Mouse (Mus musculus) natural killer cell, adult 2 months (primary cell): Measurements from ENCODE around the gene Atp1a3.

Experiments
- DNase-seq, 2 experiments: peaks; one replicate each; pipeline ENCODE4 v3.0.0; 2022; ENCODE audit warnings: low spot score in 2 of 2

Atp1a3 gene

DNA sequence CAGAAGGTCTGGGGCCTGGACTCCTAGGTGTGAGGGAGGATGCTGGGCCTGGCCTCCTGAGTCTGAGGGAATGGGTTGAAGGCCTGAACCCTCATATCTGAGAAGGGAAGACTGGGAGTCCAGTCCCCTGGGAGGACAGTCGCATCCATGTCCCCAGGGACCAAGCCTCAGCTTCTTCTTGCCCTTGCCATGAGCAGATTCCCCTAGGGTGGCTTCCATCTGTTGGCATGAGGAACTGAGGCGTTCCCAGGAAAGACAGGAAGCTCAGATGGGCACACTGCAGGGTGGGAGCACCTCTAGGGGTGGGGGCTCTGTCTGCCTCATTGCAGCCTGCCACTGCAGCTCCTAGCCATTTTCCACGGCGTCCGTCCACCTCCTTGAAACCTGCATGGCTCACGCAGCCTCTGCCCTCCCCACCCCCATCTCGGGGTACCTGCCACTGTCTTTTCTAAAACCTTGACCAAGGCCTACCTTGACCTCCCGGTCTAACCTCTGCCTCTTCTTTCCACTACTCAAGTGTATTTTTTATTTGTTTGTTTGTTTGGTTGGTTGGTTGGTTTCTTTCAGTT, 1.9 kb downstream of the Atp1a3 start:
- no peak for DNase-seq

DNA sequence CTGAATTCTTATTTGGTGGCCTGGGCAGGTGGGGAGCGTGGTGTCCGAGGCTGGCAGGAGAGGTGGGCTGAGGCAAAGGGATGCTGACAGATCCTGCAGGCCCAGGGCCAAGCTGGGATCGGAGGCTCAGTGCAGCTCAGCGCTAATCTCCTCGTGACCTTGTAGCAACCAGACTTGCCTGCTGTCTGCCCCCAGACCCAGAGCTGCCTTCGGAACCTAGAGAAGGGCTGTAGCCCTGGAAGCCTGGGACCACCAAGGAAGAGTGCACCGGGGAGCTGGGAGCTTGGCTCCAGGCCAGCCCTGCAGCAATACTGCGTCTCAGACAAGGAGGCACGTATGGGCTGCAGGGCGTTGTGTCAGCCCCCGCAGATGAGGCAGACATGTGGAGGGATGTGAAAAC, 2.5 kb downstream of the Atp1a3 start:
- DNase-seq = no peak

DNA sequence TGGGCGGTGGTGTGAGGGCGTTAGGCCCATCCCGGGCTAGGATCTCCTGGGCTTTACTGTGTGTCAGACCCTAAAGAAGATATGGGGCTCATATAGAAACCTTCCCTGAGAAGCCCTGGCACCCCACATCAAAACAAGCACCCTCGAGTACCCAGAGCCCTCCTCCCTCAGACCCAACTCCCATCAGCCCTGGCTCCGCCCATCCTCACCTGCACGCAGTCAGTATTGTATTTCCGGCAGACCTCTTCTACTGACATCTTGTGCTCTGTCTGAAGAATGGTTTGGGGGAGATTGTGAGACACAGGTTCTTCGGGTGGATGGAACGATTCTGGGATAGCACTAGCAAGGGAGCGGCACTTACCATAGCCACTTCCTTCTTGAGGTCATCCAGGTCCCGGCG, 5.0 kb downstream of the Atp1a3 start:
- peak; percentile 25 to 26 for DNase-seq

DNA sequence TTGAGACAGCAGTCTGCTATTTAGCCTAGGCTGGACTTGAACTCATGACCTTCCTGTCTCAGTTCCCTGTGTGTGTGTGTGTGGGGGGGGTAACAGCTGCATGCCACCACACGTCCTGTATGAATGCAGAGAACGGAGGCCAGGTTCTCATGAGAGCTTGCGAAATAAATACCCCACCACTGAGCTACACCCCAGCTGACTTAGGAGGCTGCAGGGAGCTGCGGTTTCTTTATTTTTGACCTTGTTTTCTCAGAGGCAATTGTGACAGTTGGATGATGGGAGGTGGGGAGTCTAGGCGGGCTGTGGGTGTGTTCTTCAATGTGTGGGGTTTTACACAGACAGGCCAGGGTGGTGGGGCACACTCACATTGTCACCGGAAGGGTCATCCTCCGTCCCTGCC, 5.5 kb downstream of the Atp1a3 start:
- peak; percentile 13 to 25 for DNase-seq

DNA sequence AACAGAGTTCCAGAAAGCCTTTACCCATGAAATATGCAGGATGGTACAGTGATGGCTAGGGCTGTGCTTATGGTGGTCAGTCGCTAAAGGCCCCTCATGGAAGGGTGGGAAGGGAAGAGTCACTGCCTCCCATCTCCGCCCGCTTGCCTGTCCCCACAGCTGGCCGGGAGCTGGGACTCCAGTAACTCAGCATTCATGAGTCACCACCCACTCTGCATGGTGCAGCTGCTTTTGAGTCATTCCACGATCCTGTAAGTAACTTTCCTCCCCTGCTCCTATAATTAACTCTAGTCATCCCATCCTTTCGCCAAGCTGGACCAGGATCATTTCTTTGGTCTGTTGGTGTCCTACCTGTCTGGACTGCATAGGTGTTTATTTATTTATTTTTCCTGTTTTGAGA, 12.7 kb downstream of the Atp1a3 start:
- no peak for DNase-seq

- DNase-seq = no peak
These were observed 15.3 kb downstream of the Atp1a3 start for GRCm38 (mm10) chr7:24990478-24990877.

- no peak for DNase-seq
These were observed 17.8 kb downstream of the Atp1a3 start for GRCm38 (mm10) chr7:24987941-24988340.

- no peak for DNase-seq
These were observed 20.0 kb downstream of the Atp1a3 start for GRCm38 (mm10) chr7:24985799-24986198.

DNA sequence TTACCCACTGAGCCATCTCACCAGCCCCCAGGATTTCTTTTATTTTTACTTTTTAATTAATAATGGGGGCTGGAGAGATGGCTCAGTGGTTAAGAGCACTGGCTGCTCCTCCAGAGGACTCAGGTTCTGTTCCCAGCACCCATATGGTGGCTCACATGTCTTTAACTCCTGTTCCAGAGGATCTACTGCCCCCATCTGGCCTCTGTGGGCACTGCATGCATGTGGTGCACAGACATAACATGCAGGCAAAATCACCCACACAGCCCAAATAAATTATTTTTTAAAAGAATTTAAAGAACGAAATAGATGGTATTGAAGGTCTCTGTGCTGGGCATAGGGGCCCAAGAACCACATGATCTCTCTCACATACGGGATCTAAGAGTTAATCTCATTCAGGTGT, 21.5 kb downstream of the Atp1a3 start:
- no peak for DNase-seq

GRCm38 (mm10) chr7:24983396-24983795, 22.4 kb downstream of the Atp1a3 start:
- DNase-seq = no peak

DNA sequence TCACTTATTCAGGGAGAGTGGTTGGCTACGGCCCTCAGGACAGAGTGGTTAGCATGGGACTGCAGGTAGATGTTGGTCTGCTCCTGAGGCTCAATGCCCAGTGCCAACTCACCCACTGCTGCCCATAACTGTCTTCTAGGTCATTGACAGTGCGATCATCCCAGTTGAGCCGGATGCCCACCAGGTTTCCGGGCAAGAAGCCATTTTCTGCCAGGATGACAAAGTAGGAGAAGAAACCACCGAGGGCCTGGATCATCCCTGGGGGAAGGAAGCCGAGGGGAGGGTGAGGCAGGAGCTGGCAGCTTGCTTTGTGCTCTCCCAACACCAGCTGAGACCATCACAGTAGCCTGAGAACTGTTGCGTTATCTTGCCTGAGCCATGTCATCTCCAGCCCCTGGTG, 25.3 kb downstream of the Atp1a3 start:
- DNase-seq = no peak

DNA sequence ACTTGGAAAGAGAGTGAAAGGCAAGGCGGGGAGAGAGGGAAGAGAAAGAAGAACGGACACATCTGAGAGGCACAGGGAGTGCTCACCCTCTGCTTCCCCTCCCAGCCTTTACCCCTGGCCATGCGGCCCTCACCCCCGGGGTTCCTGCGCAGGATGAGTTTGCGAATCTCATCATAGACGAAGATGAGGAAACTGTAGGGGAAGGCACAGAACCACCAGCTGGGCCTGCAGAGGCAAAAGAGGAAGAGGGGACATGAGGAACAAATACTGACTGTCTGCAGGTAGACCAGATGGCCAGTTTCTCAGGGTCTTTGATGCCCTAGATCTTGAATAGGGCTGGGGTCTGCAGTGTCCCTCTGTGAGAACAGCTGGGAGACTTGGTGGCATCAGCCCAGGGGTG, 27.0 kb downstream of the Atp1a3 start:
- DNase-seq = no peak

- DNase-seq = peak; percentile 34 to 46
These were observed 30.7 kb downstream of the Atp1a3 start for GRCm38 (mm10) chr7:24974893-24975595.

- DNase-seq = no peak
These were observed 31.9 kb downstream of the Atp1a3 start for GRCm38 (mm10) chr7:24973902-24974301.

GRCm38 (mm10) chr7:24973208-24973607, 32.5 kb downstream of the Atp1a3 start:
- DNase-seq = no peak

DNA sequence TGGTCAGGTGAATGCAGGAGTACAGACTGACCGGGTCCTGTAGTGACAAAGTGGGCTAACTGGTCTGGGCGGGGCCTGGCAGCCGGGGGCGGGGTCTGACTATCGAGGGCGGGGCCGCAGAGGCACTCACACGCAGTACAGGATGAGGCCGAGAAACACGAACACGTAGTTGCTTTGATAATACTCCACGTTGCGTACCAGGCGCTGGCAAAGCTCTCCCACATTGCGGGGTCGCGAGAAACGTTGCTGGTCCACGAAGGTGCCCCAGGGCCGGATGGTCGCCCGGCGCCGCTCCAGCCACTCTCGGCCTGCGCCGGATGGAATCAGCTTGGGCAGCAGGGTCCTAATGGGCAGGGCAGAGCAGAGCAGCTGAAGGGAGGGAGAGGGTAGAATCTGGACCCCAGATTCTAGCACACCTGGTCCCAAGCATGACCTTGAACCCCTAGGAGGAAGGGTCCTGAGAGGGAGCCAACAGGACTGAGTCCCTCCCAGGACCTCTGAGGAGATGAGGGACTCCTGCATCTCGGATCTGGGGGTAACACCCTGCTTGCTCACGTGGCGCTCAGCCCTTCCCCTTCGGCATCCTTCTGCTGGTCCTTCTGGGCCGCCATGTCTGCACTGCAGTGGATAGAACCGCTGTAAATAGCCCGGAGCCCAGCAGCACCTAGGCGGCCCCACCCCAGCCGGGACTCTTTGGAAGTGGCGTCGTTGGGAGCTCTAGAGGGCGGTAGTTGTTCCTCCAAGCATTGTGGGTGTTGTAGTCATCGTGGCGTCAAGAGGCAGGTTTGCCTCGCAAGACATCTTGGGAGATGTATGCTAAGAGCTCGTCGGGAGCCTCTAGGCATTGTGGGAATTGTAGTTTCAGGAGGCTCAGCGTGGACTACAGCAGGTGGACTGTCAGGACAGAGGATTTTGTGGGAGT, 33.5 kb downstream of the Atp1a3 start, which contains the start of gene Rabac1:
TSS of gene Rabac1 (minus strand) at position 783 of the 922 bp plus-strand sequence.
- peak; percentile 82 to 83 for DNase-seq

- peak in 1 of 2 experiments; percentile 34 for DNase-seq
These were observed 34.3 kb downstream of the Atp1a3 start for GRCm38 (mm10) chr7:24971261-24971971.

- DNase-seq = no peak
These were observed 35.4 kb downstream of the Atp1a3 start for GRCm38 (mm10) chr7:24970341-24970740.

GRCm38 (mm10) chr7:24969805-24970204, 36.0 kb downstream of the Atp1a3 start:
- DNase-seq = no peak

DNA sequence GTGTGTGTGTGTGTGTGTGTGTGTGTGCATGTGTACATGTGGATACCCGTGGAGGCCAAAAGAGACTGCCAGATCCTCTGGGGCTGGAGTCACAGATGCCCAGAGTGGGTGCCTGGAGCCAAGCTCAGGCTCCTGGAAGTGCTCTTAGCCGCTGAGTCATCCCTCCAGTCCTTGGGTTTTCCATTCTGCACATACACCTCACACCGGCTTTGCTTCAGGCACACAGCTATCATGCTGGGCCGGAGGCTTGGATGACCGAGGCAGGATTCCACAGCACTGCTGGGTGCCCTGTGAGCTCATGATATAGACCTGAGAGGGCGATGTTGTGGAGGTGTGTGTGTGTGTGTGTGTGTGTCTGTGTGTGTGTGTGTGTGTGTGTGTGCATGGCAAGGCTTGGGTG, 37.3 kb downstream of the Atp1a3 start:
- no peak for DNase-seq

DNA sequence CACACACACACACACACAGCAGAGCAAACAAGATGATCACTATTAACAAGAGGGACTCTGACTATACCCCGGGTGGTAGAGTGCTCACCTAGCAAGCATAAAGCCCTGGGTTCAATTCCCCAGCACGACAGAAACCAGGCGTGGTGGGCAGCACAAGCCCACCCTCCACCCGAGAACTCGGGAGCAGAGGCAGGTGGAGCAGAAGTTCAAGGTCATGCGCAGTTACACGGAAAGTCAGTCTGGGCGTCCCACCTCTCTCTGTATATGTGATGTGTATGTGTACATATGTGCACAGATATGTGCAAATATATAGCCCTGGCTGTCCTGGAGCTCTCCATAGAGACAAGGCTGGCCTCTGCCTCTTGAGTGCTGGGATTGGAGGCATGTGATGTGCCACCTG, 37.8 kb downstream of the Atp1a3 start:
- DNase-seq = no peak
